Mouse (Mus musculus): ENCODE data around the gene Fam189a1. TPM values are rescaled to one million over a fixed set of nuclear protein-coding genes. Genes with fewer than 3 reads are reported as not detected.

Fam189a1 gene
- total and polyA plus RNA-seq, 3 experiments: not detected

GRCm38 (mm10) chr7:64839801-64840575 lies 316.4 kb downstream of the Fam189a1 start:
- Histone ChIP-seq H3K79me2 (ENCODE audit: control insufficient read depth, insufficient read depth, low read length, poor library complexity) (no peaks in the 10 kb centered on the region), H3K4me1 (ENCODE audit: control insufficient read depth in 1 of 2, insufficient read depth in 2 of 2, low read length in 2 of 2) (no peaks in the 10 kb centered on the region), H3K9ac (ENCODE audit: control insufficient read depth, low read depth, low read length, poor library complexity, severe bottlenecking) (no peak overlapping the region), H3K27ac (ENCODE audit: control insufficient read depth, low read depth, low read length) (no peak overlapping the region), H3K36me3 (ENCODE audit: control insufficient read depth in 1 of 2, insufficient read depth in 2 of 2, low read length in 2 of 2) (no peaks in the 10 kb centered on the region), H3K4me3 (ENCODE audit: control insufficient read depth in 1 of 2, insufficient read depth in 1 of 2, low read depth in 2 of 2, low read length in 2 of 2) (no peak overlapping the region), H3K27me3 (ENCODE audit: control insufficient read depth in 1 of 2, insufficient read depth in 2 of 2, low read length in 2 of 2) (no peaks in the 10 kb centered on the region), H3K9me3 (replicated peaks; ENCODE audit: insufficient read depth, low read length) (no peaks in the 10 kb centered on the region)
- DNase-seq (ENCODE audit: low read depth, low spot score): no peak
- no peak for TF ChIP-seq CHD1 (IDR thresholded peaks at IDR 0.05; ENCODE audit: low read depth, low read length)
- no peak for TF ChIP-seq EP300 (IDR thresholded peaks at IDR 0.05; ENCODE audit: low read depth in 1 of 2, low read length in 2 of 2)
- TF ChIP-seq UBTF (IDR thresholded peaks at IDR 0.05; ENCODE audit: borderline replicate concordance, insufficient read depth, low read depth, low read length): no peak
- no peak for TF ChIP-seq BHLHE40 (IDR thresholded peaks at IDR 0.05; ENCODE audit: borderline replicate concordance, low read depth, low read length)
- no peak for TF ChIP-seq ZNF384 (IDR thresholded peaks at IDR 0.05; ENCODE audit: low read depth, low read length)
- no peak for TF ChIP-seq JUND (IDR thresholded peaks at IDR 0.05; ENCODE audit: low read depth, low read length)
- no peak for TF ChIP-seq ZKSCAN1 (IDR thresholded peaks at IDR 0.05; ENCODE audit: low read depth, low read length)
- no peak for TF ChIP-seq RCOR1 (IDR thresholded peaks at IDR 0.05; ENCODE audit: low read depth, low read length)
- TF ChIP-seq SIN3A (IDR thresholded peaks at IDR 0.05; ENCODE audit: low read length): no peak
- no peak for TF ChIP-seq CTCF (IDR thresholded peaks at IDR 0.05 in 2 of 3, conservative IDR thresholded peaks at IDR 0.05 in 1 of 3; ENCODE audit: control insufficient read depth in 1 of 3, insufficient read depth in 1 of 3, low read depth in 2 of 3, low read length in 3 of 3, poor library complexity in 1 of 3, severe bottlenecking in 1 of 3)
- no peak for TF ChIP-seq NELFE (IDR thresholded peaks at IDR 0.05; ENCODE audit: low read depth, low read length)
- no peak for TF ChIP-seq MYC (IDR thresholded peaks at IDR 0.05; ENCODE audit: low read depth, low read length)
- no peak for TF ChIP-seq CHD2 (IDR thresholded peaks at IDR 0.05; ENCODE audit: low read length)
- no peak for TF ChIP-seq SMC3 (IDR thresholded peaks at IDR 0.05; ENCODE audit: low read depth, low read length)
- no peak for TF ChIP-seq TCF12 (IDR thresholded peaks at IDR 0.05; ENCODE audit: low read depth, low read length)
- no peak for TF ChIP-seq ELF1 (IDR thresholded peaks at IDR 0.05; ENCODE audit: low read depth, low read length)
- no peak for TF ChIP-seq MXI1 (IDR thresholded peaks at IDR 0.05; ENCODE audit: low read depth, low read length)
- no peak for TF ChIP-seq ETS1 (IDR thresholded peaks at IDR 0.05; ENCODE audit: low read depth, low read length)

GRCm38 (mm10) chr7:64839281-64839680 lies 317.1 kb downstream of the Fam189a1 start:
- no peaks in the 10 kb centered on the region for H3K9me3 ChIP-seq (replicated peaks; ENCODE audit: insufficient read depth, low read length)
- H3K4me3 ChIP-seq (ENCODE audit: control insufficient read depth in 1 of 2, insufficient read depth in 1 of 2, low read depth in 2 of 2, low read length in 2 of 2): no peak overlapping the region
- no peak overlapping the region for H3K27ac ChIP-seq (ENCODE audit: control insufficient read depth, low read depth, low read length)
- no peak for DNase-seq (ENCODE audit: low read depth, low spot score)
- no peaks in the 10 kb centered on the region for H3K27me3 ChIP-seq (ENCODE audit: control insufficient read depth in 1 of 2, insufficient read depth in 2 of 2, low read length in 2 of 2)
- H3K36me3 ChIP-seq (ENCODE audit: control insufficient read depth in 1 of 2, insufficient read depth in 2 of 2, low read length in 2 of 2): no peaks in the 10 kb centered on the region
- H3K4me1 ChIP-seq (ENCODE audit: control insufficient read depth in 1 of 2, insufficient read depth in 2 of 2, low read length in 2 of 2): no peaks in the 10 kb centered on the region
- no peaks in the 10 kb centered on the region for H3K79me2 ChIP-seq (ENCODE audit: control insufficient read depth, insufficient read depth, low read length, poor library complexity)
- no peak for TF ChIP-seq BHLHE40 (IDR thresholded peaks at IDR 0.05; ENCODE audit: borderline replicate concordance, low read depth, low read length)
- TF ChIP-seq MAX (IDR thresholded peaks at IDR 0.05; ENCODE audit: low read length): no peak
- no peak for TF ChIP-seq CHD2 (IDR thresholded peaks at IDR 0.05; ENCODE audit: low read length)
- TF ChIP-seq HCFC1 (IDR thresholded peaks at IDR 0.05; ENCODE audit: low read depth, low read length): no peak
- no peak for TF ChIP-seq MEF2A (IDR thresholded peaks at IDR 0.05; ENCODE audit: extremely low read depth, insufficient replicate concordance, low read depth, low read length, poor library complexity, severe bottlenecking)
- H3K9ac ChIP-seq (ENCODE audit: control insufficient read depth, low read depth, low read length, poor library complexity, severe bottlenecking): no peak overlapping the region
